Mouse (Mus musculus) ES-Bruce4 (cell line): Measurements from ENCODE around the gene St6galnac3.

ENCODE experiments used
- CTCF ChIP-seq: IDR thresholded peaks from one replicate; pipeline ENCODE4 v1.8.1; 2011; ENCODE audit warnings: low read depth, low read length
- POLR2A ChIP-seq: IDR thresholded peaks from one replicate; pipeline ENCODE4 v1.8.1; 2011; ENCODE audit warnings: low read length; ENCODE audit not compliant: insufficient read depth

DNA sequence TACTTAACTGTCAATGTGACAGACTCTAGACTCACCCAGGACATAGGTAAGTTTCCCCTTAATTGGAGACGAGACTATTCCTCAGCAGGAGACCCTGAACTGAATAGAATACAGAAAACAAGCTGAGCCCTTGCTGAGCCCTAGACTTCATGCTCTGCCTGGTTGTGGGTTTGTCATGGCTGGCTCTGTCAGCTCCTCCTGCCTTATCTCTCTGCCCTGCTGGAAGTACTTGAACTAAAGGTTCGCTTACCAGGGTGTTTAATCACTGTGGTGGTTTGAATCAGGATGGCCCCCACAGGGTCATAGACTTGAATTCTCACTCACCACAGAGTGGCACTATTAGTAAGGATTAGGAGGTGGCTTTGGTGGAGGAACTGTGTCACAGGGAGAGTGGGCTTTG is 125.8 kb downstream of the St6galnac3 start:
- TF ChIP-seq CTCF: no peak
- no peak for TF ChIP-seq POLR2A
